Mouse (Mus musculus): Measurements from ENCODE around the gene Nrd1.

GRCm38 (mm10) chr4:109080118-109080517 lies 79.7 kb downstream of the Nrd1 start:
- no peak for TF ChIP-seq GATA1 (IDR thresholded peaks at IDR 0.05; ENCODE audit: low read length)
- TF ChIP-seq TAL1 (IDR thresholded peaks at IDR 0.05; ENCODE audit: low read length), result no peak

Data from erythroblast, embryonic 14.5 days (primary cell).